Mouse (Mus musculus) heart, embryonic 14.5 days (tissue): ENCODE data around the gene Gck. TPM values are rescaled to one million over a fixed set of nuclear protein-coding genes. Genes with fewer than 3 reads are reported as not detected.

Experiments used
- ATAC-seq: fragments of 200-750 bp; cut with Nextera tagmentation; 2 replicates; pipeline ENCODE4 v1.8.0; 2017; ENCODE audit warnings: low read depth, moderate TSS enrichment; ENCODE audit not compliant: insufficient number of reproducible peaks, insufficient read depth, low FRiP score
- H3K27ac ChIP-seq, 2 experiments: fragments of 200-500 bp in 1 of 2; fragments of 300-500 bp in 1 of 2; sonication (generic) in 1 of 2; replicated peaks in 1 of 2; 2 replicates each; pipeline ENCODE4 v1.5.1; 2012 to 2014; ENCODE audit warnings: low read depth in 2 of 2, low read length in 2 of 2, control low read depth in 1 of 2, mild to moderate bottlenecking in 1 of 2, mixed read lengths in 1 of 2; ENCODE audit not compliant: control insufficient read depth in 1 of 2, insufficient read depth in 1 of 2
- H3K27me3 ChIP-seq: fragments of 300-500 bp; sonication (generic); 2 replicates; pipeline ENCODE4 v1.6.1; 2014; ENCODE audit warnings: mild to moderate bottlenecking, low read length, control low read depth; ENCODE audit not compliant: control insufficient read depth, insufficient read depth
- H3K36me3 ChIP-seq: fragments of 300-500 bp; sonication (generic); 2 replicates; pipeline ENCODE4 v1.6.1; 2014; ENCODE audit warnings: mild to moderate bottlenecking, control low read depth, low read length, mixed read lengths; ENCODE audit not compliant: control insufficient read depth, insufficient read depth
- H3K4me1 ChIP-seq, 2 experiments: fragments of 200-500 bp in 1 of 2; fragments of 300-500 bp in 1 of 2; sonication (generic) in 1 of 2; 2 replicates each; pipeline ENCODE4 v1.6.1; 2012 to 2014; ENCODE audit warnings: low read length in 2 of 2, control low read depth in 1 of 2, mixed read lengths in 1 of 2; ENCODE audit not compliant: control insufficient read depth in 2 of 2, insufficient read depth in 2 of 2
- H3K4me2 ChIP-seq: fragments of 300-500 bp; sonication (generic); 2 replicates; pipeline ENCODE4 v1.6.1; 2014; ENCODE audit warnings: mild to moderate bottlenecking, low read length
- H3K4me3 ChIP-seq, 2 experiments: fragments of 200-500 bp in 1 of 2; fragments of 300-500 bp in 1 of 2; sonication (generic) in 1 of 2; 2 replicates each; pipeline ENCODE4 v1.5.1; 2012 to 2014; ENCODE audit warnings: low read length in 2 of 2, mild to moderate bottlenecking in 2 of 2, control low read depth in 1 of 2, low read depth in 1 of 2, moderate library complexity in 1 of 2; ENCODE audit not compliant: control insufficient read depth in 1 of 2, insufficient read depth in 1 of 2
- H3K9ac ChIP-seq: fragments of 300-500 bp; sonication (generic); 2 replicates; pipeline ENCODE4 v1.6.1; 2014; ENCODE audit warnings: mild to moderate bottlenecking, low read length
- H3K9me3 ChIP-seq: fragments of 300-500 bp; sonication (generic); 2 replicates; pipeline ENCODE4 v1.6.1; 2016; ENCODE audit warnings: low read length, control low read depth; ENCODE audit not compliant: control insufficient read depth
- WGBS: fragments of 180-500 bp; shearing (Covaris S2); extraction: QIAGEN DNeasy Blood & Tissue Kit; methylation state at CpG from one replicate; pipeline ENCODE4 v1.1.7; 2014; 5-methylcytosine and 5-hydroxymethylcytosine counted together
- polyA plus RNA-seq: library from polyadenylated mRNA; unstranded; fragments of >200 nt; fragmentation: Nextera tagmentation; extraction: Ambion mirVana; gene quantifications from 2 replicates; pipeline ENCODE4 v1.2.1, GENCODE M21; 2014

The Gck gene
- polyA plus RNA-seq, 1 experiment from 2014 or later, result 0.65 TPM

DNA sequence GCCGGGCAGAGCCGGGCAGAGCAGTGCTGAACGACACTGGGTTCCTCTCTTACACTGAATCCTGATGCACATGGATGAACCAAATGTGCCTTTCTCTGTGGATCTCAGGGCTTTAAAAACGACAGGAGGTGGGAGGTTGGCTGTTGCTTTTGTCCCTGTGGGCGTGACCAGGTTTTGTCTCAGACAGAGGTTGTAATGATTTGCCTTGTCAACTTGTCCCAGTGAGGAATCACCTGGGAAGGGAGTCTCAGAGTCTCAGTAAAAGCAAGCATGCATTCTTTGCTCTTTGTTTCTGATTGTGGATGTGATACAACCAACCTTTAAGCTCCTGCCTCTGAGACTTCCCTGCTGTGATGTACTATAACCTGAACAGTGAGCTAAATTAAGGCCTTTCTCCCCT is 42.8 kb downstream of the Gck start:
- Histone ChIP-seq H3K4me2 (no peak overlapping the region), H3K9ac (no peak overlapping the region), H3K36me3 (no peaks in the 10 kb centered on the region), H3K9me3 (no peaks in the 10 kb centered on the region), H3K4me1 (peaks cover 3 to 4% of the 10 kb centered on the region in 2 experiments; a peak in 2 of 4 replicates), H3K27ac (no peak overlapping the region), H3K4me3 (no peak overlapping the region), H3K27me3 (peaks cover 10% of the 10 kb centered on the region; the same call in 1 of the 2 replicates)
- ATAC-seq, result no peak
- 72% methylated on average over 5 of the region's 5 CpGs for WGBS

- no peak overlapping the region for H3K27ac ChIP-seq
- 78% methylated on average over 10 of the region's 10 CpGs for WGBS
- H3K27me3 ChIP-seq, result peaks cover 10% of the 10 kb centered on the region; the same call in 1 of the 2 replicates
- H3K9me3 ChIP-seq, result no peaks in the 10 kb centered on the region
- no peaks in the 10 kb centered on the region for H3K36me3 ChIP-seq
- H3K4me2 ChIP-seq, result no peak overlapping the region
- no peak for ATAC-seq
- H3K4me3 ChIP-seq, result no peak overlapping the region
- H3K9ac ChIP-seq, result no peak overlapping the region
- H3K4me1 ChIP-seq, result peaks cover 13 to 14% of the 10 kb centered on the region in 2 experiments
Observed at GRCm38 (mm10) chr11:5905778-5906518, 43.9 kb downstream of the Gck start.

DNA sequence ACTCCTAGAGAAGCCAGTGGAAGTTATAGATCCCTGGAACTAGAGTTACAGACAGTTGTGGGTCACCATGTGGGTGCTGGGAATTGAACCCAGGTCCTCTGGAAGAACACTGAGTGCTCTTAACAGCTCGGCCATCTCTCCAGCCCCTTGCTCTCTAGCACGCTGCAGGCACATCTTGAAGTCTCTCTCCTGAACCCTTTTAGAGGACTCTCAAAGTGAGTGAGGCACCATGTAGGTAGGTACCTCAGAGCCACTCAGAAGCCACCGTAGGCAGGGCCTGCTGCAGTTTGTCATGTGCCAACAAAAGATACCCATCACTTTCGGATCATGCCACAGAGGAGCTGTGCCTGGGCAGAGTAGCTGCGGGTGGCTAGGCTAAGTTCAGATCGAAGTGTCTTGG is 45.0 kb downstream of the Gck start:
- WGBS, result 89% methylated on average over 6 of the region's 6 CpGs
- H3K36me3 ChIP-seq, result no peaks in the 10 kb centered on the region
- peaks cover 10% of the 10 kb centered on the region; the same call in 1 of the 2 replicates for H3K27me3 ChIP-seq
- peaks cover 13 to 14% of the 10 kb centered on the region in 2 experiments for H3K4me1 ChIP-seq
- no peaks in the 10 kb centered on the region for H3K9me3 ChIP-seq
- no peak overlapping the region for H3K9ac ChIP-seq
- H3K4me2 ChIP-seq, result no peak overlapping the region
- H3K4me3 ChIP-seq, result no peak overlapping the region
- no peak overlapping the region for H3K27ac ChIP-seq
- no peak for ATAC-seq

DNA sequence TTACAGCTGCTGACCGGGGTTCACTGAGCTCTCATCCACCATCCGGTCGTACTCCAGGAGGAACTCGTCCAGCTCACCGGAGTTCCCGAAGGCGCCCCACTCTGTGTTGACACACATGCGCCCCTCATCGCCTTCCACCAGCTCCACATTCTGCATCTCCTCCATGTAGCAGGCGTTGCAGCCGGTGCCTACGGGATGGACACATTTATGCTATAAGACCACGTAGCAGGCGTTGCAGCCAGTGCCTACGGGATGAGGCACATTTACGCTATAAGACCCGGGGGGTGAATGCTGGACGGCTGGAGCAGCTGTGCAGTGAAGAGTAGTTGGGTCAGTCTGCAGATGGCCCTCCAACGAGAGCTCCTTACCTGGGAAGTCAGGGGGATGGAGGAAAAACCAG is 45.5 kb downstream of the Gck start:
- H3K9ac ChIP-seq, result no peak overlapping the region
- peaks cover 10% of the 10 kb centered on the region; the same call in 1 of the 2 replicates for H3K27me3 ChIP-seq
- no peaks in the 10 kb centered on the region for H3K9me3 ChIP-seq
- WGBS, result 92% methylated on average over 19 of the region's 19 CpGs
- no peaks in the 10 kb centered on the region for H3K36me3 ChIP-seq
- ATAC-seq, result no peak
- no peak overlapping the region for H3K4me3 ChIP-seq
- H3K4me1 ChIP-seq, result peaks cover 13 to 14% of the 10 kb centered on the region in 2 experiments
- no peak overlapping the region for H3K27ac ChIP-seq
- H3K4me2 ChIP-seq, result no peak overlapping the region

GRCm38 (mm10) chr11:5903844-5904243 is 46.0 kb downstream of the Gck start:
- Histone ChIP-seq H3K4me1 (peaks cover 13 to 14% of the 10 kb centered on the region in 2 experiments), H3K4me3 (no peak overlapping the region), H3K27me3 (peaks cover 10% of the 10 kb centered on the region; the same call in 1 of the 2 replicates), H3K9me3 (no peaks in the 10 kb centered on the region), H3K9ac (no peak overlapping the region), H3K36me3 (no peaks in the 10 kb centered on the region), H3K27ac (no peak overlapping the region), H3K4me2 (no peak overlapping the region)
- 83% methylated on average over 2 of the region's 2 CpGs for WGBS
- ATAC-seq, result no peak

DNA sequence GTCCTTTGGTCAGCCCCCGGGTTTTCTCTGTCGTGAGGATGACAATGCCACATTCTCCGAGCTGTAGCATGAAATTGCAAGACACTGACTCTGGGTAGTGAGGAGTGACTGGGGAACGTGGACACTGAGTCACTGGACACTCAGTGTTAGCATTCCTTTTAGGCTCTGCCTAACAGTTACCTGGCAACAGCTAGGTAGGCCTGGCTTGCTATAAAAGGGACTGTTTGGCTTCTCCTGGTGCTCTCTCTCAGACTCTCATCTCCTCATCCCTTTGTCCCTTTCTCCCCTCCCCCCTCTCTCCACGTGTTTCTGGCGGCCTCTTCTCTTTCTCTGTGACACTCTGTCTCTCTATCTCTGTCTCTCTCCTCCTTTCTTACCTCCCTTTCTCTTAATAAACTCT is 47.5 kb downstream of the Gck start:
- H3K4me1 ChIP-seq, result peaks cover 26 to 27% of the 10 kb centered on the region in 2 experiments
- 23% methylated on average over 6 of the region's 6 CpGs for WGBS
- H3K4me3 ChIP-seq, result peak overlapping the region in 1 of 2 experiments; percentile 38; a peak in 2 of 4 replicates
- no peak for ATAC-seq
- peaks cover 10% of the 10 kb centered on the region; the same call in 1 of the 2 replicates for H3K27me3 ChIP-seq
- 0 out of 4 replicates have a peak overlapping the region, but pooled peaks of 1 of the 2 experiments have one; percentile 28 for H3K27ac ChIP-seq
- H3K9ac ChIP-seq, result peak overlapping the region; percentile 73
- H3K4me2 ChIP-seq, result peak overlapping the region; percentile 67
- H3K9me3 ChIP-seq, result no peaks in the 10 kb centered on the region
- H3K36me3 ChIP-seq, result no peaks in the 10 kb centered on the region

GRCm38 (mm10) chr11:5901950-5902349 is 47.9 kb downstream of the Gck start:
- peak overlapping the region; percentile 67 for H3K4me2 ChIP-seq
- H3K9ac ChIP-seq, result peak overlapping the region; percentile 73
- WGBS, result 2% methylated on average over 32 of the region's 32 CpGs
- no peaks in the 10 kb centered on the region for H3K36me3 ChIP-seq
- peaks cover 30 to 31% of the 10 kb centered on the region in 2 experiments for H3K4me1 ChIP-seq
- H3K9me3 ChIP-seq, result no peaks in the 10 kb centered on the region
- H3K4me3 ChIP-seq, result peak overlapping the region; percentile 35 to 38
- H3K27me3 ChIP-seq, result peaks cover 10% of the 10 kb centered on the region; the same call in 1 of the 2 replicates
- peak overlapping the region in 1 of 2 experiments; percentile 47; a peak in 1 of 4 replicates for H3K27ac ChIP-seq
- ATAC-seq, result peak; percentile 40; the same call in 1 of the 2 replicates
